Mouse (Mus musculus) midbrain, postnatal 0 days (tissue): ENCODE measurements at regions not wholly inside any gene's neighbourhood (a gene's known extent, or its start where the extent isn't known, plus 50 kb on each side); places are given as distances from the start of the nearest gene placed in this dataset.

ENCODE experiments used
- ATAC-seq: fragments of 200-750 bp; cut with Nextera tagmentation; 2 replicates; pipeline ENCODE4 v1.8.0; 2017; ENCODE audit warnings: moderate number of reproducible peaks, mild to moderate bottlenecking, moderate TSS enrichment, moderate library complexity; ENCODE audit not compliant: low FRiP score
- DNase-seq: peaks from one replicate; pipeline ENCODE4 v3.0.0-alpha.2; 2015; ENCODE audit warnings: low spot score
- H3K27ac ChIP-seq: fragments of 300-500 bp; sonication (generic); 2 replicates; pipeline ENCODE4 v1.5.1; 2014; ENCODE audit warnings: low read depth, mild to moderate bottlenecking, low read length, mixed read lengths
- H3K27me3 ChIP-seq: fragments of 300-500 bp; sonication (generic); 2 replicates; pipeline ENCODE4 v1.6.1; 2014; ENCODE audit warnings: low read length, control low read depth, mixed read lengths; ENCODE audit not compliant: insufficient read depth
- H3K36me3 ChIP-seq: fragments of 300-500 bp; sonication (generic); 2 replicates; pipeline ENCODE4 v1.6.1; 2014; ENCODE audit warnings: low read length, control low read depth, mixed read lengths; ENCODE audit not compliant: insufficient read depth
- H3K4me1 ChIP-seq: fragments of 300-500 bp; sonication (generic); 2 replicates; pipeline ENCODE4 v1.6.1; 2014; ENCODE audit warnings: mild to moderate bottlenecking, control low read depth, antibody characterized with exemption, low read length, mixed read lengths; ENCODE audit not compliant: insufficient read depth
- H3K4me2 ChIP-seq: fragments of 300-500 bp; sonication (generic); 2 replicates; pipeline ENCODE4 v1.6.1; 2014; ENCODE audit warnings: low read depth, mild to moderate bottlenecking, low read length, mixed read lengths; ENCODE audit not compliant: poor library complexity, severe bottlenecking
- H3K4me3 ChIP-seq: fragments of 300-500 bp; sonication (generic); 2 replicates; pipeline ENCODE4 v1.5.1; 2014; ENCODE audit warnings: low read depth, mild to moderate bottlenecking, low read length, moderate library complexity
- H3K9ac ChIP-seq: fragments of 300-500 bp; sonication (generic); replicated peaks from 2 replicates; pipeline ENCODE4 v1.6.1; 2014; ENCODE audit warnings: mild to moderate bottlenecking, low read length, moderate library complexity, mixed read lengths; ENCODE audit not compliant: poor library complexity, severe bottlenecking
- H3K9me3 ChIP-seq: fragments of 300-500 bp; sonication (generic); 2 replicates; pipeline ENCODE4 v1.6.1; 2016; ENCODE audit warnings: low read length, control low read depth
- CTCF ChIP-seq: IDR thresholded peaks from 2 replicates; pipeline ENCODE4 v1.5.1; 2016; ENCODE audit warnings: antibody characterized with exemption, mild to moderate bottlenecking
- WGBS: fragments of 180-500 bp; shearing (Covaris S2); extraction: QIAGEN DNeasy Blood & Tissue Kit; methylation state at CpG from one replicate; pipeline ENCODE4 v1.1.7; 2014; 5-methylcytosine and 5-hydroxymethylcytosine counted together

GRCm38 (mm10) chr8:126681948-126682651 lies 88.3 kb upstream of the Irf2bp2 start:
- DNase-seq: no peak

GRCm38 (mm10) chr8:126678004-126678751 lies 84.4 kb upstream of the Irf2bp2 start:
- peak; percentile 74 for ATAC-seq
- peaks cover 11% of the 10 kb centered on the region; the same call in 1 of the 2 replicates for H3K4me1 ChIP-seq
- H3K4me2 ChIP-seq: no peak overlapping the region

More at GRCm38 (mm10) chr8:126681948-126682651, 88.3 kb upstream of the Irf2bp2 start:
- H3K9ac ChIP-seq: no peak overlapping the region
- no peak overlapping the region for H3K4me3 ChIP-seq
- no peaks in the 10 kb centered on the region for H3K27me3 ChIP-seq
- no peak for ATAC-seq
- no peak overlapping the region for H3K4me2 ChIP-seq
- no peaks in the 10 kb centered on the region for H3K36me3 ChIP-seq
- 27% methylated on average over 6 of the region's 6 CpGs for WGBS
- no peaks in the 10 kb centered on the region for H3K9me3 ChIP-seq
- no peak for TF ChIP-seq CTCF
- 0 out of 2 replicates have a peak overlapping the region, but pooled peaks have one; percentile 21 for H3K27ac ChIP-seq
- peaks cover 11% of the 10 kb centered on the region; the same call in 1 of the 2 replicates for H3K4me1 ChIP-seq

GRCm38 (mm10) chr8:126675153-126675552 lies 81.4 kb upstream of the Irf2bp2 start:
- no peak overlapping the region for H3K27ac ChIP-seq
- ATAC-seq (no peak), DNase-seq (no peak)
- no peaks in the 10 kb centered on the region for H3K9me3 ChIP-seq
- H3K4me3 ChIP-seq: no peak overlapping the region
- H3K36me3 ChIP-seq: no peaks in the 10 kb centered on the region
- WGBS: 90% methylated on average over 2 of the region's 2 CpGs
- no peaks in the 10 kb centered on the region for H3K27me3 ChIP-seq
- no peak for TF ChIP-seq CTCF
- no peak overlapping the region for H3K4me2 ChIP-seq
- peaks cover 11% of the 10 kb centered on the region; the same call in 1 of the 2 replicates for H3K4me1 ChIP-seq
- H3K9ac ChIP-seq: no peak overlapping the region

More at GRCm38 (mm10) chr8:126678004-126678751, 84.4 kb upstream of the Irf2bp2 start:
- H3K4me3 ChIP-seq: no peak overlapping the region
- no peak for TF ChIP-seq CTCF
- peak overlapping the region; percentile 81 for H3K27ac ChIP-seq
- no peaks in the 10 kb centered on the region for H3K36me3 ChIP-seq
- DNase-seq: peak; percentile 89
- 0 out of 2 replicates have a peak overlapping the region, but pooled peaks have one; percentile 9 for H3K9ac ChIP-seq
- H3K27me3 ChIP-seq: no peaks in the 10 kb centered on the region
- 46% methylated on average over 13 of the region's 13 CpGs for WGBS
- no peaks in the 10 kb centered on the region for H3K9me3 ChIP-seq

GRCm38 (mm10) chr8:126673038-126673740 lies 79.4 kb upstream of the Irf2bp2 start:
- Histone ChIP-seq H3K4me2 (no peak overlapping the region), H3K9me3 (no peaks in the 10 kb centered on the region), H3K4me3 (no peak overlapping the region), H3K9ac (no peak overlapping the region), H3K36me3 (no peaks in the 10 kb centered on the region), H3K4me1 (peaks cover 14% of the 10 kb centered on the region), H3K27ac (no peak overlapping the region; the same call in 1 of the 2 replicates), H3K27me3 (no peaks in the 10 kb centered on the region)
- no peak for DNase-seq
- TF ChIP-seq CTCF: no peak
- no peak for ATAC-seq
- WGBS: 47% methylated on average over 9 of the region's 9 CpGs

GRCm38 (mm10) chr8:126671594-126671993 lies 77.8 kb upstream of the Irf2bp2 start:
- no peaks in the 10 kb centered on the region for H3K36me3 ChIP-seq
- H3K27ac ChIP-seq: no peak overlapping the region
- no peak overlapping the region for H3K9ac ChIP-seq
- no peak for ATAC-seq
- no peak for TF ChIP-seq CTCF
- no peak for DNase-seq
- no peak overlapping the region for H3K4me3 ChIP-seq
- H3K4me2 ChIP-seq: no peak overlapping the region
- WGBS: 95% methylated on average over 11 of the region's 11 CpGs
- no peaks in the 10 kb centered on the region for H3K9me3 ChIP-seq
- H3K4me1 ChIP-seq: peaks cover 20% of the 10 kb centered on the region
- H3K27me3 ChIP-seq: no peaks in the 10 kb centered on the region
